Mouse (Mus musculus): ENCODE measurements around the gene Zfyve21. TPM values are rescaled to one million over a fixed set of nuclear protein-coding genes. Genes with fewer than 3 reads are reported as not detected.

Gene Zfyve21
- polyA plus RNA-seq (2012; rRNA removed) = 173 and 189 TPM in 2 replicates

- peak; percentile 91 for DNase-seq (ENCODE audit: low read depth)
These were observed at the start of gene Zfyve21, which contains the start of gene Xrcc3 for GRCm38 (mm10) chr12:111813766-111814617. TSS of gene Zfyve21 (plus strand) at chr12:111814170. TSS of gene Xrcc3 (minus strand) at chr12:111813873.

GRCm38 (mm10) chr12:111766313-111767236, 47.4 kb upstream of the Zfyve21 start:
- DNase-seq (ENCODE audit: low read depth) = no peak

GRCm38 (mm10) chr12:111768322-111768928, 45.5 kb upstream of the Zfyve21 start:
- no peak for DNase-seq (ENCODE audit: low read depth)

GRCm38 (mm10) chr12:111769306-111769705, 44.7 kb upstream of the Zfyve21 start:
- DNase-seq (ENCODE audit: low read depth) = no peak

GRCm38 (mm10) chr12:111769816-111770577, 44.0 kb upstream of the Zfyve21 start:
- no peak for DNase-seq (ENCODE audit: low read depth)

GRCm38 (mm10) chr12:111770651-111771050, 43.3 kb upstream of the Zfyve21 start:
- DNase-seq (ENCODE audit: low read depth) = no peak

- DNase-seq (ENCODE audit: low read depth) = no peak
These were observed 39.8 kb upstream of the Zfyve21 start for GRCm38 (mm10) chr12:111774156-111774555.

- DNase-seq (ENCODE audit: low read depth) = no peak
These were observed 39.1 kb upstream of the Zfyve21 start for GRCm38 (mm10) chr12:111774845-111775244.

GRCm38 (mm10) chr12:111777919-111778318, 36.1 kb upstream of the Zfyve21 start:
- no peak for DNase-seq (ENCODE audit: low read depth)

- DNase-seq (ENCODE audit: low read depth) = no peak
These were observed 34.4 kb upstream of the Zfyve21 start for GRCm38 (mm10) chr12:111779544-111779943.

- DNase-seq (ENCODE audit: low read depth) = no peak
These were observed 28.8 kb upstream of the Zfyve21 start for GRCm38 (mm10) chr12:111785174-111785573.

GRCm38 (mm10) chr12:111787015-111787414, 27.0 kb upstream of the Zfyve21 start:
- no peak for DNase-seq (ENCODE audit: low read depth)

- no peak for DNase-seq (ENCODE audit: low read depth)
These were observed 23.9 kb upstream of the Zfyve21 start for GRCm38 (mm10) chr12:111790090-111790489.

GRCm38 (mm10) chr12:111790631-111791030, 23.3 kb upstream of the Zfyve21 start:
- no peak for DNase-seq (ENCODE audit: low read depth)

- DNase-seq (ENCODE audit: low read depth) = no peak
These were observed 22.4 kb upstream of the Zfyve21 start for GRCm38 (mm10) chr12:111791474-111792104.

GRCm38 (mm10) chr12:111794102-111794501, 19.9 kb upstream of the Zfyve21 start:
- DNase-seq (ENCODE audit: low read depth) = no peak

GRCm38 (mm10) chr12:111794526-111795179, 19.3 kb upstream of the Zfyve21 start:
- no peak for DNase-seq (ENCODE audit: low read depth)

- no peak for DNase-seq (ENCODE audit: low read depth)
These were observed 18.6 kb upstream of the Zfyve21 start for GRCm38 (mm10) chr12:111795180-111795895.

GRCm38 (mm10) chr12:111797251-111797650, 16.7 kb upstream of the Zfyve21 start:
- DNase-seq (ENCODE audit: low read depth) = no peak

All from gonadal fat pad, adult 2 months (tissue).